Mouse (Mus musculus): ENCODE measurements around the gene Rgs9. TPM values are rescaled to one million over a fixed set of nuclear protein-coding genes. Genes with fewer than 3 reads are reported as not detected.
A peak's percentile ranks its signal among the peaks of the same experiment; 100 is the strongest.
"Not testable (repeated sequence)": the region's sequence is repeated elsewhere in the genome, so short reads cannot be mapped to it uniquely, and the experiment has no call there.

Gene Rgs9
- polyA plus RNA-seq, 1 experiment: 15.5 TPM

DNA sequence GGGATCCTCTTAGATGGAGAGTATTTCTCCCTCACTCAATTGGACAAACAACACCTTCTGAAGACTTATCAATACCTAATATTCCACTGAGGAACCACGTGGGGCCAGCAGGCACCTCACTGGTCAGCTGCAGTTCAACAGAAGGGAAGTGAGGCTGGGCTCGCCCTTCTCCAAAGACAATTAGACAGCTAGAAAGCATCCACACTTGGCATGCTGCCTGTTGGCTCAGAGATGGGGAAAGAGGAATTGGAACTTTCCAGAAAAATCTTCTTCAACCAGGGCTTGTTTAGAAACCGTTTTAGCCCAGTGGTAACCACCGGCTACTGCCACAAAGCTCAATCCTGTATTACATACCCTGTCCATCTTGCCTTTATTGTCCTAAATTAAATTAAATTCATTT, 4.4 kb upstream of the Rgs9 start:
- no peak for TF ChIP-seq POLR2A (IDR thresholded peaks at IDR 0.05; ENCODE audit: borderline replicate concordance, extremely low read depth, insufficient read depth, insufficient read length, poor library complexity, severe bottlenecking)
- no peak for TF ChIP-seq CTCF (IDR thresholded peaks at IDR 0.05; ENCODE audit: borderline replicate concordance, extremely low read depth, insufficient read depth, insufficient read length)
- no peak for DNase-seq (ENCODE audit: low read depth)

- TF ChIP-seq POLR2A (IDR thresholded peaks at IDR 0.05; ENCODE audit: borderline replicate concordance, extremely low read depth, insufficient read depth, insufficient read length, poor library complexity, severe bottlenecking): no peak
- TF ChIP-seq CTCF (IDR thresholded peaks at IDR 0.05; ENCODE audit: borderline replicate concordance, extremely low read depth, insufficient read depth, insufficient read length): no peak
- no peak for DNase-seq (ENCODE audit: low read depth)
Measured at GRCm38 (mm10) chr11:109297031-109297430, 898 bp downstream of the Rgs9 start.

DNA sequence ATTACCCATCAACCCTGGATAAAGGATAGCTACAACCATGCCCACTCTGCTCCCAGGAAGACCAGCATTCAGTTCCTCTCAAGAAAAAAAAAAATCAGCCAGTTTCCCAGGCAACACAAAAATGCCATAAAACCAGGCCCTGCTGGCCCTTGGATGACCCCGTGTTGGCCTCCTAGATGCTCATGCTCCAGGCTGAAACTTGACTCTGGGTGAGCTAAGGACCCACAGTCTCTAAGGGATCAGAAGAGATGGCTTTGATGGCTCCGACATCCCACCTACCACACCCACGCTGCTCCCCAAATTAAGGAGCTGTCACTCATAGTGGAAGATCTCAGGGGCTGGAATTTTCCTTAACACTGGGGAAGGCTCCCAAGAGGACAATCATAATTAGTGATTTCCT, 5.9 kb downstream of the Rgs9 start:
- TF ChIP-seq CTCF (IDR thresholded peaks at IDR 0.05; ENCODE audit: borderline replicate concordance, extremely low read depth, insufficient read depth, insufficient read length): no peak
- no peak for TF ChIP-seq POLR2A (IDR thresholded peaks at IDR 0.05; ENCODE audit: borderline replicate concordance, extremely low read depth, insufficient read depth, insufficient read length, poor library complexity, severe bottlenecking)
- DNase-seq (ENCODE audit: low read depth): no peak

- DNase-seq (ENCODE audit: low read depth): not testable (repeated sequence)
Measured at GRCm38 (mm10) chr11:109289378-109289777, 8.6 kb downstream of the Rgs9 start.

GRCm38 (mm10) chr11:109284811-109285210, 13.1 kb downstream of the Rgs9 start:
- TF ChIP-seq CTCF (IDR thresholded peaks at IDR 0.05; ENCODE audit: borderline replicate concordance, extremely low read depth, insufficient read depth, insufficient read length) (no peak), POLR2A (IDR thresholded peaks at IDR 0.05; ENCODE audit: borderline replicate concordance, extremely low read depth, insufficient read depth, insufficient read length, poor library complexity, severe bottlenecking) (no peak)
- DNase-seq (ENCODE audit: low read depth): no peak

GRCm38 (mm10) chr11:109278186-109278585, 19.7 kb downstream of the Rgs9 start:
- DNase-seq (ENCODE audit: low read depth): peak; percentile 67
- TF ChIP-seq POLR2A (IDR thresholded peaks at IDR 0.05; ENCODE audit: borderline replicate concordance, extremely low read depth, insufficient read depth, insufficient read length, poor library complexity, severe bottlenecking) (no peak), CTCF (IDR thresholded peaks at IDR 0.05; ENCODE audit: borderline replicate concordance, extremely low read depth, insufficient read depth, insufficient read length) (no peak)

DNA sequence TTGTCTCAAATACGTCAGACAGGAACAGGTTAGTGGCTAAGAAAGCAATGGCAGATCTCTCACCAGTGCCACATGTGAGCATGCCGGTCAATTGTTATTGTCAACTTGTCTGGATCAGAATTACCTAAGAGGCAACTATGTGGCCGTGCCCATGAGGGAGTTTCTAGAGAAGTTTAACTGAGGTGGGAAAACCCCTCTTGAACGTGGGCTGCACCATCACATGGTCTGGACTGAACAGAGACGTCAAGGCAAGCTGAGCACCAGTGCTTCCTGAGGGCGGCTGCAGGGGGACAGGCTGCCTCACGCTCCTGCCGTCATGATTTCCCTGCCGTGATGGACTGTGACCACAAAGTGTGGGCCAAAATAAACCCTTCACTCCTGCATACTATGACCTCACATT, 26.5 kb downstream of the Rgs9 start:
- no peak for DNase-seq (ENCODE audit: low read depth)
- no peak for TF ChIP-seq POLR2A (IDR thresholded peaks at IDR 0.05; ENCODE audit: borderline replicate concordance, extremely low read depth, insufficient read depth, insufficient read length, poor library complexity, severe bottlenecking)
- TF ChIP-seq CTCF (IDR thresholded peaks at IDR 0.05; ENCODE audit: borderline replicate concordance, extremely low read depth, insufficient read depth, insufficient read length): no peak

- DNase-seq (ENCODE audit: low read depth): no peak
- TF ChIP-seq POLR2A (IDR thresholded peaks at IDR 0.05; ENCODE audit: borderline replicate concordance, extremely low read depth, insufficient read depth, insufficient read length, poor library complexity, severe bottlenecking) (no peak), CTCF (IDR thresholded peaks at IDR 0.05; ENCODE audit: borderline replicate concordance, extremely low read depth, insufficient read depth, insufficient read length) (no peak; the same call in 1 of the 2 replicates)
Measured at GRCm38 (mm10) chr11:109270366-109270765, 27.6 kb downstream of the Rgs9 start.

DNA sequence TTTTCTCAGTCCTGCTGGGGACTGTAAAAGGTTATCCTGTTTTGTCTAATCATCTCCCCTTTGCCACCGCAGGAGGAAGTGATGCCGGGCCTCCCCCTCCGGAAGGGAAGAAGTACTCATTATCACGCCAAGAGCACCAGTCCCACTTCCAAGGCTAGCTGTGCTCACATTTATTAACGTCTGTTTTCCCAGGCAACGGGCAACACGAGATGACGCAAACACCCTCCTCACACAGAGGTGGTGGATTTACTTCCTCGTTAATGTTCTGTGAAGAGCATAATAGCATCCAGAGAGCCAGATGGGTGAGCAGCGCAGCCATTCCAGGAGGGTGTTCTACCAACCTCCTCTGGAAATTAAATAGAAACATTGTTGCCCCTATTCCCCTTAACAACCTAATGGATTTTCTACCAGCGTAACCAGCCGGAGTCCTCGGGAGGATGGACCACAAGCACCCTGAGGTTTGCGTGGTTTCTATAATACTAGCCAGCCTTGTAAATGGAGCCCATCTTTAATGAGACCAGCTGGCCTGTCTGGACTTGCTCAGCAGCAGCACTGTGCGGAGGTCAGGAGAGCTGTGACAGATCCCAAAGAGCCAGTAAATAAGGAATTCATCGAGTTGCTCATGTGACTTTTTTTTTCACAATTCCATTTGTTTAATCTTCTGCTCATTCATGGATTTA, 28.1 kb downstream of the Rgs9 start:
- DNase-seq (ENCODE audit: low read depth): peak; percentile 61
- TF ChIP-seq POLR2A (IDR thresholded peaks at IDR 0.05; ENCODE audit: borderline replicate concordance, extremely low read depth, insufficient read depth, insufficient read length, poor library complexity, severe bottlenecking): no peak
- no peak for TF ChIP-seq CTCF (IDR thresholded peaks at IDR 0.05; ENCODE audit: borderline replicate concordance, extremely low read depth, insufficient read depth, insufficient read length)

DNA sequence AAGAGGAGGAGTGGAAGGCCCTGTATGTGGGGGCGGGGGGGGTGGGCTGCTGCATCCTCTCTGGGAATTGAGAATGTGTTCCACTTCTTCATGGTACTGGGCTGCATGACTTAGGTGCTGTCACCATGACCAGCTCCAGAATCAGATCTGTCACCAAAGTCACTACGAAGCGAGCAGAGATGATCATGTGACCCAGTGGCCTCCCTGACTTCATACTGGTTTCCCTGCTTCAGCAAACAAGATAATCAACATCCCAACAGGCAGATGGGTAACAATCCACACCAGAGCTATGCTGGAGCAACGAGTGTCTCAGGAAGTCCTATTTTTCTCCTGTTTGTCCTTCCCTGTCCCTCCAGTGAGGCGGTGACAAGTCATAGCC, 28.7 kb downstream of the Rgs9 start:
- TF ChIP-seq CTCF (IDR thresholded peaks at IDR 0.05; ENCODE audit: borderline replicate concordance, extremely low read depth, insufficient read depth, insufficient read length) (no peak), POLR2A (IDR thresholded peaks at IDR 0.05; ENCODE audit: borderline replicate concordance, extremely low read depth, insufficient read depth, insufficient read length, poor library complexity, severe bottlenecking) (no peak)

DNA sequence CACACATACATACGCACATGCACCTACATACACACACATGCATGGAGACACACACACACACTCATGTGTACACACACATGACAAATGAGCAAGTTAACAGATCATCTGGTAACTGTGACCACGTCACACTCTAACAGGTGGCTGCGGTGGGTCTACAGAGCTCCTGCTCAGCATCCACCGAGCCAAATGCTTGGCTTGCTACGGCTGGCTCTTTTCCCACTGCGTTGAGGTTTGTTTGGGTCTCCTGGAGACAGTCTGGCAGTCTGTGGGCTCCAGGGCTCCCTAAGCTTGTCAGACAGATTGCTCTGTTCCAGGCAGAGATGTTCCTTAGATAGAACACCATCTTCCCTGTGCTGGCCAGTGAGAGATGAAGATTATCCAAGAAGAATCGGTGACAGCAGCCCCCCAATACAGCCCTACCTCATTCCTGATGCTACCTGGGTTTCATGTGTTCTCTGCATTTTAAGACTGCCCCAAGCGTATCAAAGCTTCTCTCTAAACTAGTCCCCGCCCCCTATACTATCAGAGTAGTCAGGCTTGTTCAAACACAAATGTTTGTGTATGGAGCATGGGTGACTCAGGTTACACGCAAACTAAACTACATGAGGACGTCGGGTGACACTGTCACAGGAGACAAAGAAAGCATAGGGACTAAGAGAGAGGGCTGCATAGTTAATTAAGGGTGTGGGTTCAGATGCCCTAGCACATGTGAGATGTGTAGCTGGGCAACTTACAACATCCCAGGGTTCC, 31.6 kb downstream of the Rgs9 start:
- DNase-seq (ENCODE audit: low read depth): peak; percentile 33
- TF ChIP-seq POLR2A (IDR thresholded peaks at IDR 0.05; ENCODE audit: borderline replicate concordance, extremely low read depth, insufficient read depth, insufficient read length, poor library complexity, severe bottlenecking) (no peak), CTCF (IDR thresholded peaks at IDR 0.05; ENCODE audit: borderline replicate concordance, extremely low read depth, insufficient read depth, insufficient read length) (no peak)

More for the DNA sequence above, 28.7 kb downstream of the Rgs9 start:
- no peak for DNase-seq (ENCODE audit: low read depth)

DNA sequence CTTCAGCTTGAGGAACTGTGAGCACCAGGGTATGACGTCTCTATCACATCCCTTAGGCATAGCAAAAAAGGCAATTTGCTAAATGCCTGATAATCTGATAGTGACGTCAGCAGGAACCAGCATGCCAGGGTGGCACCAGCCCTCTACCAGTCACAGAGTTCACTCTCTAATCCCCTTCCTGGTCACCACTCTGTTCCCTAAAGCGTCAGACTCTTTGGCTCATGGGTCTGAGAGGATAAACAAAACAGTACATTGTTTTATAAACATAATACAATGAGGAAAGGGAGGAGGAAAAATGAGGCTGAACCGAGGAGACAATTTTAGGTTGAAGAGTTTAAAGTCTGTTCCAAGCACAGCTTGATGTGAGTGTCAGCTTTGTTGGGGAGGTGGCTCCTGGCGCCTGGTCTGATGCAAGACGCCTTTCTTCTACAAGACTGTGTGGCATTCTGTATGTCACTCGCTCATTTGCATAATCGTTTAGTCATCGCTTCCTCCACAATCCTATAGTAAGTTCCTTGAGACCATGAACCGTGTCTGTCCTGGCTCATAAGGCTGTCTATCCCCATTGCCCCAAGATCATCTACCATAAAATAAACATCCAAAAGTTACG, 33.7 kb downstream of the Rgs9 start:
- no peak for DNase-seq (ENCODE audit: low read depth)
- TF ChIP-seq CTCF (IDR thresholded peaks at IDR 0.05; ENCODE audit: borderline replicate concordance, extremely low read depth, insufficient read depth, insufficient read length) (no peak), POLR2A (IDR thresholded peaks at IDR 0.05; ENCODE audit: borderline replicate concordance, extremely low read depth, insufficient read depth, insufficient read length, poor library complexity, severe bottlenecking) (no peak)

Measured in brain, embryonic 14.5 days (tissue).